Mouse (Mus musculus) MN1 (cell line): ENCODE measurements at regions not wholly inside any gene's neighbourhood (a gene's known extent, or its start where the extent isn't known, plus 50 kb on each side); places are given as distances from the start of the nearest gene placed in this dataset.

Experiments
- DNase-seq: peaks from one replicate; pipeline ENCODE4 v3.0.0-alpha.2; 2016; ENCODE audit warnings: low spot score

GRCm38 (mm10) chr9:87453261-87453660, 197.9 kb upstream of the Cep162 start:
- no peak for DNase-seq

GRCm38 (mm10) chr9:87452571-87452970, 197.2 kb upstream of the Cep162 start:
- DNase-seq: no peak

- no peak for DNase-seq
These were observed 188.3 kb upstream of the Cep162 start for GRCm38 (mm10) chr9:87443467-87444235.

GRCm38 (mm10) chr9:87432072-87432471, 176.7 kb upstream of the Cep162 start:
- no peak for DNase-seq

- no peak for DNase-seq
These were observed 176.2 kb upstream of the Cep162 start for GRCm38 (mm10) chr9:87431523-87431922.

- peak; percentile 7 for DNase-seq
These were observed 169.9 kb upstream of the Cep162 start for GRCm38 (mm10) chr9:87425201-87425600.

- DNase-seq: no peak
These were observed 165.8 kb upstream of the Cep162 start for GRCm38 (mm10) chr9:87421175-87421574.

GRCm38 (mm10) chr9:87419376-87419775, 164.0 kb upstream of the Cep162 start:
- DNase-seq: no peak

GRCm38 (mm10) chr9:87412894-87413293, 157.6 kb upstream of the Cep162 start:
- DNase-seq: no peak

GRCm38 (mm10) chr9:87411044-87411443, 155.7 kb upstream of the Cep162 start:
- no peak for DNase-seq

- no peak for DNase-seq
These were observed 154.4 kb upstream of the Cep162 start for GRCm38 (mm10) chr9:87409736-87410135.

- DNase-seq: no peak
These were observed 153.5 kb upstream of the Cep162 start for GRCm38 (mm10) chr9:87408805-87409204.

GRCm38 (mm10) chr9:87406476-87406875, 151.1 kb upstream of the Cep162 start:
- DNase-seq: no peak

- DNase-seq: no peak
These were observed 149.9 kb upstream of the Cep162 start for GRCm38 (mm10) chr9:87405115-87405720.

GRCm38 (mm10) chr9:87402010-87402409, 146.7 kb upstream of the Cep162 start:
- no peak for DNase-seq

- DNase-seq: no peak
These were observed 132.2 kb upstream of the Cep162 start for GRCm38 (mm10) chr9:87387516-87387915.

- DNase-seq: no peak
These were observed 128.2 kb upstream of the Cep162 start for GRCm38 (mm10) chr9:87383513-87383912.

- no peak for DNase-seq
These were observed 122.6 kb upstream of the Cep162 start for GRCm38 (mm10) chr9:87377921-87378320.

GRCm38 (mm10) chr9:87376731-87377310, 121.5 kb upstream of the Cep162 start:
- DNase-seq: no peak

GRCm38 (mm10) chr9:87372251-87372905, 117.0 kb upstream of the Cep162 start:
- DNase-seq: no peak

GRCm38 (mm10) chr9:87369059-87369458, 113.7 kb upstream of the Cep162 start:
- no peak for DNase-seq

- no peak for DNase-seq
These were observed 91.7 kb upstream of the Cep162 start for GRCm38 (mm10) chr9:87347008-87347407.
